Mouse (Mus musculus): ENCODE results near the gene Kdm2a.

The Kdm2a gene

GRCm38 (mm10) chr19:4328737-4329304 is 69.3 kb downstream of the Kdm2a start:
- in situ Hi-C loops (cut with MboI), result no loop called here

- in situ Hi-C loops (cut with MboI), result no loop called here
These were observed 71.2 kb downstream of the Kdm2a start for GRCm38 (mm10) chr19:4326881-4327280.

GRCm38 (mm10) chr19:4326106-4326505 is 72.0 kb downstream of the Kdm2a start:
- in situ Hi-C loops (cut with MboI), result no loop called here

GRCm38 (mm10) chr19:4322134-4322533 is 76.0 kb downstream of the Kdm2a start:
- in situ Hi-C loops (cut with MboI), result no loop called here

- in situ Hi-C loops (cut with MboI), result no loop called here
These were observed 76.5 kb downstream of the Kdm2a start for GRCm38 (mm10) chr19:4321622-4322021.

GRCm38 (mm10) chr19:4319272-4319671 is 78.8 kb downstream of the Kdm2a start:
- in situ Hi-C loops (cut with MboI), result loop anchor here (10.0 kb wide), 1 partner anchor 64 kb away; no protein-coding TSS in a partner anchor

- in situ Hi-C loops (cut with MboI), result loop anchor here (10.0 kb wide), 1 partner anchor 62 kb away; no protein-coding TSS in a partner anchor
These were observed 80.9 kb downstream of the Kdm2a start for GRCm38 (mm10) chr19:4317181-4317580.

GRCm38 (mm10) chr19:4315223-4315944 is 82.7 kb downstream of the Kdm2a start:
- in situ Hi-C loops (cut with MboI), result loop anchor here (10.0 kb wide), 1 partner anchor 61 kb away; no protein-coding TSS in a partner anchor

GRCm38 (mm10) chr19:4309776-4310185 is 88.3 kb downstream of the Kdm2a start:
- in situ Hi-C loops (cut with MboI), result loop anchor here (10.0 kb wide), 1 partner anchor 55 kb away; no protein-coding TSS in a partner anchor

GRCm38 (mm10) chr19:4309302-4309701 is 88.8 kb downstream of the Kdm2a start:
- in situ Hi-C loops (cut with MboI), result no loop called here

- in situ Hi-C loops (cut with MboI), result no loop called here
These were observed 91.9 kb downstream of the Kdm2a start, which contains the start of gene Grk2 for GRCm38 (mm10) chr19:4306190-4306577. TSS of gene Grk2 (minus strand) at chr19:4306222.

- in situ Hi-C loops (cut with MboI), result no loop called here
These were observed 92.4 kb downstream of the Kdm2a start for GRCm38 (mm10) chr19:4305491-4306189.

- in situ Hi-C loops (cut with MboI), result no loop called here
These were observed 93.2 kb downstream of the Kdm2a start for GRCm38 (mm10) chr19:4304871-4305321.

GRCm38 (mm10) chr19:4304251-4304821 is 93.7 kb downstream of the Kdm2a start:
- in situ Hi-C loops (cut with MboI), result no loop called here

GRCm38 (mm10) chr19:4303640-4303995 is 94.5 kb downstream of the Kdm2a start:
- in situ Hi-C loops (cut with MboI), result no loop called here

GRCm38 (mm10) chr19:4302936-4303639 is 95.0 kb downstream of the Kdm2a start:
- in situ Hi-C loops (cut with MboI), result no loop called here

GRCm38 (mm10) chr19:4301735-4302651 is 96.1 kb downstream of the Kdm2a start:
- in situ Hi-C loops (cut with MboI), result no loop called here

GRCm38 (mm10) chr19:4300852-4301734 is 97.0 kb downstream of the Kdm2a start:
- in situ Hi-C loops (cut with MboI), result no loop called here

GRCm38 (mm10) chr19:4300271-4300704 is 97.8 kb downstream of the Kdm2a start:
- in situ Hi-C loops (cut with MboI), result no loop called here
